Mouse (Mus musculus) cerebellum, postnatal 36 days (tissue): ENCODE results near the gene Ager.

Source experiments
- DNase-seq, 2 experiments: peaks; one replicate each; pipeline ENCODE4 v3.0.0; 2021 to 2022; ENCODE audit warnings: mixed read lengths in 2 of 2

Ager gene

DNA sequence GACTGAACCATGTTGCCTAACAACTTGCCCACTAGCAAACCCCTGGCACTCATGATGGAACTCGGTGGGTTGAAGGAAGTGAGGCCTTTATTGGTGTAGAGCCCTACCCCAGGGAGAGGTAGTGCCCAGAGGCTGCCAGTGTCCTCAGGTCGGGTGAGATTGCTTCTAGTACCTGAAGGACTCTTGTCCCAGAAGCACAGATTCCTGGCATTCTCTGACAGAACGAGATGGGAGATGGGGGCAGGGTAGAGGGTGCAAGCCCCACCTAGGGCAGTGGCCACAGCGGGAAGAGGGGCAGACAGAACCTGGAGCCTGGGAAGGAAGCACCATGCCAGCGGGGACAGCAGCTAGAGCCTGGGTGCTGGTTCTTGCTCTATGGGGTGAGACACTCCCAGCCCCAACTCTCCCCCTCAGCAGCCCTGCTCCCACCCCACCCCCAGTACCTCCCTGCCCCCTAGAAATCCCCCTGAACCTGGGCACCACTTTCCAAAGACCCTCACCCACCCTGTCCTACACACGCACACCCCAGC is at the start of gene Ager:
Ager (plus strand) TSS at position 297 of the 530 bp plus-strand sequence.
- DNase-seq: no peak

GRCm38 (mm10) chr17:34549156-34549555 is 48.5 kb upstream of the Ager start:
- no peak for DNase-seq

DNA sequence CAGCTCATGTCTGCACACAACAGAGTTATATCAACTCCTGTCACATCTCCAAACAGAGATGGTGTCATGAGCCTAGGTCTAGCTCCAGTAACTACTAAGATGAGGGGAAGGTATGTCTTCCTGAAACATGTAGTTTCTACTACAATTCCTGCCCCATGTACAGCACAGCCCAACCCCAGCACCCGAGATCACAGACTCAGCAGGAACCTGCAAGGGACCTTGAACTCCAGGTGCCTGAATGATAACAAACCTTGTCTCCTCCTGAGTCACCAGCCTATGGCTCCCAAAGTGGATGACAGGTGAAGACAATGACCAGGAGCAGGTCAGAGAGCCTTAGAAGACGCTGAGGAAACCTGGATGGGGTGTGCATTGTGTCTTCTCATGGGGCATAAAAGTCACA is 47.8 kb upstream of the Ager start:
- DNase-seq: no peak

DNA sequence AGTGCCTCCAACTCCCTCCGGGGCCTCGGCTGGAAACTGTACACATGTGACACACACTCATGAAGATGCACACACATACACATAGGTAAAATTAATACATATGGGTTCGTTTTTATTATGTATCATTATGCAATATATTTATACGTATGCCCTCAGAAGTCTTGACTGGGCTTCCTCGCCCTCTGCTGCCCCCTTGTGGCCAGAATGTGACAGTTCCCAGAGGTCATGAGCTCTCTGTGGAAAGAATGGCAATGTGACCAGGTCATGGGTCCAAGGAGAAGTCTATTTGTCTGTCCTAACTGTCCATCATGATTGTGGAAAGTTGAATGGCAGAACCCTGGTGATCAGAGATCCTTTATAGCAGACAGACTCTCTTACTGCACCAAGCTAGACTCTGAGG is 42.2 kb upstream of the Ager start:
- DNase-seq: peak; percentile 73 to 80

DNA sequence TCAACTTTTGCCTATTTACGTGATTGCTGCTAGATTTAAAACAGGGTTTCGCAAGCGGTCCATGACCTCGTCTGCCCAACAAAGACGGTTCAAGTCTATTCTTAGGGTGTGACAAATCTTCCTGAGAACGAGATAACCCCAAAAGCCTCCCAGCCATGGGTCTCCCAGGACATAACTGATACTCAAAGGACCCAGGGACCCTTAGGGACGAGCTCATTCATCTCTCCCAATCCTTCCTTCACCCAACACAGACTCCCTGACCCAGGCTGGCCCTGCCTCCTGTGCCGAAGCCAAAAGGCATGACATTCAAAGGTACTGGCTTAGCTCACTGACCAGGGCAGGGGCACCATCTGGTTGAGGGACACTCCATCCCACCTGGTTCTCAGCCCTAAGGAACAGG is 41.3 kb upstream of the Ager start:
- no peak for DNase-seq

GRCm38 (mm10) chr17:34557411-34557810 is 40.3 kb upstream of the Ager start:
- no peak for DNase-seq

DNA sequence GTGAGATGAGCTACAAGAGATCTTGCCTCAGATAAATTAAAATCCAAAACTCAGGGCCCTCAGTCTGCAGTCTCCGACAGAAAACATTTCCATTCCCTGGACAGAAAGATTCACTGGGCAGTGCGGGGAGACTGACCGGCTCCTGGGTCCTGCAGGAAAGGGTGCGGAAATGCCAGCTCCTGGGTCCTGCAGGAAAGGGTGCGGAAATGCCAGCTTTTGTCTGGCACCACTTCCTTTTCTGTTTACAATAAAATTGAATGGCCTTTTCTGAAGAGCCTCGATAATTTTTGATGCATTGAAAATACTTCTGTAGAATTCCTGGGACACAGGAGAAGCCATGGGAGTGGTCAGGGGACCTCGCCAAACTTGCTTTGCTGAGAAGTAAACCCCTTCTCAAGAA is 38.5 kb upstream of the Ager start:
- no peak for DNase-seq

DNA sequence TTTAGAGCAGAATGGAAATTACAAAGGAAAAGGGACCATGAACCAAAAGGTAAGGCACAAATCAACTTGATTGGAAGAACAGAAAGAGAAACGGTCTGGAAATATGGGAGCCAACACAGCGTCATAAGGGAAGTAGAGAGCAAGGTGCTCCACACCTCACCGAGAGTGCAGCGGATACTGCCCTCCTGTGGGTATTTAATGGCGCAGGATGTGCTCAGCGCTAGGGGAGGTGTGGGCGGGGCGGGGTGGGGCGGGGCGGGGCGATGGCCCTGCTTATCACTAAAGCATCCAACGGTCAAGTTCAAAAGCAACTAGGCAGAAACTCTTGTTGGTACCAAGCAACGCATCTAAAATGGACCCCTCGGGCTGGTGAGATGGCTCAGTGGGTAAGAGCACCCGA is 37.8 kb upstream of the Ager start:
- no peak for DNase-seq

DNA sequence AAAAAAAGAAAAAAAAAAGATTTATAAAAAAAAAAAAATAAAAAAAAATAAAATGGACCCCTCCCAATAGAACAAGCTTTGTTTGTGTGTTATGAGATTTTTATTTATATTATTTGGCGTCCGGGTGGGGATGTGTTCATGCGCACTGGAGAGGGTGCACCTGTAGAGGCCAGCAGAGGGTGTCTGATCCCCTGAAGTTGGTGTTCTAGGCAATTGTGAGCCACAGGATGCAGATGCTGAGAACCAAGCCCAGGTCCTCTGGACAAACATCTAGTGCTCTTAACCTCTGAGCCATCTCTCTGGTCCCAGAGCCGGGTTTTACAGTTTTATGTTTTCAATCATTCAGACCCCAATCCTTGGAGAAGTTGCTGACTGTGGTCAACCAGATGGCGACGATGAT is 37.2 kb upstream of the Ager start:
- no peak for DNase-seq

DNA sequence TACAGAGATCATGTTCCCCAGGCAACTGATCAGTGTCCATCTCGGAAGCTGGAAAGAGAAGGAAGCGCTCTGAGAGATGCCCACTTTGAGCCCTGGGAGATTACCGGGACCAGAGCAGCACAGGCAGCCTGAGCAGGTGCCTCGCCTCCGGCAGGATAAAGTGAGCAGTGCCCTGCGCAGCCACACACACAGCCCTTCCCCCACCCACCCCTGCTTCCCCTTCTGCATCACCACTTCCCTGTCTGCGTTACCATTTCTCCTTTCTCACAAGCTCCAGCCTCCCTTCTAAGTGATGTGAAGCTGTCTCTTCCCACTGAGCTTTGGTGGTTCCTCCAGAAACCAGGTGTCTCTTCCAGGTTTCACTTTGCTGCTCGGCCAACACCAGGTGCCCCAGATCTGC is 36.5 kb upstream of the Ager start:
- no peak for DNase-seq

GRCm38 (mm10) chr17:34562595-34562994 is 35.1 kb upstream of the Ager start:
- no peak for DNase-seq

- DNase-seq: no peak
Measured at GRCm38 (mm10) chr17:34563354-34563753, 34.3 kb upstream of the Ager start.

GRCm38 (mm10) chr17:34564003-34564421 is 33.6 kb upstream of the Ager start, which contains the start of gene Notch4:
Notch4 (plus strand) TSS chr17:34564268.
- DNase-seq: no peak

- DNase-seq: no peak
Measured at GRCm38 (mm10) chr17:34564796-34565195, 32.9 kb upstream of the Ager start.

DNA sequence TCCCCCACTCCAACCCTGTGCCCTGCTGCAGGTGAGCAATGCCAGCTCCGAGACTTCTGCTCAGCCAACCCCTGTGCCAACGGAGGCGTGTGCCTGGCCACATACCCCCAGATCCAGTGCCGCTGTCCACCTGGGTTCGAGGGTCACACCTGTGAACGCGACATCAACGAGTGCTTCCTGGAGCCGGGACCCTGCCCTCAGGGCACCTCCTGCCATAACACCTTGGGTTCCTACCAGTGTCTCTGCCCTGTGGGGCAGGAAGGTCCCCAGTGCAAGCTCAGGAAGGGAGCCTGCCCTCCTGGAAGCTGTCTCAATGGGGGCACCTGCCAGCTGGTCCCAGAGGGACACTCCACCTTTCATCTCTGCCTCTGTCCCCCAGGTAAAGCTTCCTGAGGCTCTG is 30.4 kb upstream of the Ager start:
- no peak for DNase-seq

GRCm38 (mm10) chr17:34568421-34568820 is 29.2 kb upstream of the Ager start:
- no peak for DNase-seq

DNA sequence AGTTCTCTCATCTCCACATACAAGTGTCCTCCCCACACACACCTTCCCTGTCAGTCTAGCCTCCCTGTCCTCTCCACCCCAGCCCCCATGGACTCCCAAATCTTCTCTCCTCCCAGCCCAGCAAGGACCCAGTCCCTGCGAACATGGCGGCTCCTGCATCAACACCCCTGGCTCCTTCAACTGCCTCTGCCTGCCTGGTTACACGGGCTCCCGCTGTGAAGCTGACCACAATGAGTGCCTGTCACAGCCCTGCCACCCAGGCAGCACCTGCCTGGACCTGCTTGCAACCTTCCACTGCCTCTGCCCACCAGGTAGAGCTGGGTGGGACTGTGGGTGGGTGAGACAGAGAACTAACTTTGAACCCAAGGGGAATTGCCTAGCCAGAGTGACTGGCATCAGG is 27.7 kb upstream of the Ager start:
- DNase-seq: no peak

DNA sequence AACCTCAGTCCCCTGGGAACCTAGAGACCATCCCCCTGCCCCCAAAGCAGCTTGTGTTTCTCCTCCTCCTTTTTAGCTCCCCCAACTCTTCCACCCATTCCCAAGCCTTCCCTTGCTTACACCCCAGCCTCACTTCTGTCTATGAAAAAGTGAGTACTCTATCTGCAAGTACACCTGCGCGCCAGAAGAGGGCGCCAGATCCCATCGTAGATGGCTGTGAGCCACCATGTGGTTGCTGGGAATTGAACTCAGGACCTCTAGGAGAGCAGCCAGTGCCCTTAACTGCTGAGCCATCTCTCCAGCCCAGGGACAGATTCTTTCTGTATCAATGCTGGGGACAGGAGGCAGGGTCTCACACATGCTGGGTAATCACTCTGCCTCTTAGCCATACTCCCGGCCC is 25.8 kb upstream of the Ager start:
- no peak for DNase-seq

DNA sequence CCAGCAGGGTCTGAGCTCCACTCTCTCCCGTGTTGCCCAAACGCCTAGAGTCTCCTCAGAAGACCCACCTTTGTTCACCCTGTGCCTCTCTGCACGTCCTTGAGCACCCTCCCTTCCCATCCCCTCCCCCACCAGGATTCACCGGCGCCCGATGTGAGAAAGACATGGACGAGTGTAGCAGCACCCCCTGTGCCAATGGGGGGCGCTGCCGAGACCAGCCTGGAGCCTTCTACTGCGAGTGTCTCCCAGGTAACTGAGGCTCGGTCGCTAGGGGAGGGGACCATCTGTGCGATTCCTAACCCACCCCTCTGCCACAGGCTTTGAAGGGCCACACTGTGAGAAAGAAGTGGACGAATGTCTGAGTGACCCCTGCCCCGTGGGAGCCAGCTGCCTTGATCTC is 25.3 kb upstream of the Ager start:
- no peak for DNase-seq

DNA sequence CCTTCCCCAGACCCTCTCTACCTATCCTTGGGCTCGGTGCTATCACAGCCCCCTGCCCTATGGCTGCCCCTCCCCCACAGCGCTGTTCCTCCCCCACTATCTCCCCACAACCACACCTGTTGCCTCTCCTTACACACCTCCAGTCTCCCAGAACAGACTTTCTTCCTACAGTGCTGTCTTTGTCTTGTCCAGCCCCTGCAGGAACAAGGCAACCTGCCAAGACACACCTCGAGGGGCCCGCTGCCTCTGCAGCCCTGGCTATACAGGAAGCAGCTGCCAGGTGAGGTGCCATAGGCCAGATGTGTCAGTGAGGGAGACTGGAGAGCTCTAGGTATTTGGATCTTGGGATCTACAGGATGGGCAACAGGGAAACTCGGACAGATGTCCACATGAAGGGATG is 21.1 kb upstream of the Ager start:
- no peak for DNase-seq

DNA sequence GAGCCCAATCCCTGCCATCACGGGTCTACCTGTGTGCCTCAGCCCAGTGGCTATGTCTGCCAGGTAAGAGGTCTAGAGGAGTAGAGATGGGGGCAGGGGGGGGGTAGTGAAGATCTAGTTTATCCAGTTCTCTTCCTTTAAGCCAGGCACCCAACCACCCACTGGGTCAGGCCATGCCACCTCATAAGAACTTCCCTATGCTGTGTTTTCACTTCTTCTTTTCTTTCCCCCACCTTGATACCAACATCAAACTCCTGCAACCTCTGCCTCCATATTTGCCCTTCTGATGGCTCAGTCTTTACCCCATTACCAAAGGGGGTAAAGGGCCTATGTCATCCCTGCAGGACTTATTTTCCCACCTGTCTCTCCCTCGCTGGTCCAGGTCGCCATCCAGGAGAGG is 19.6 kb upstream of the Ager start:
- no peak for DNase-seq

DNA sequence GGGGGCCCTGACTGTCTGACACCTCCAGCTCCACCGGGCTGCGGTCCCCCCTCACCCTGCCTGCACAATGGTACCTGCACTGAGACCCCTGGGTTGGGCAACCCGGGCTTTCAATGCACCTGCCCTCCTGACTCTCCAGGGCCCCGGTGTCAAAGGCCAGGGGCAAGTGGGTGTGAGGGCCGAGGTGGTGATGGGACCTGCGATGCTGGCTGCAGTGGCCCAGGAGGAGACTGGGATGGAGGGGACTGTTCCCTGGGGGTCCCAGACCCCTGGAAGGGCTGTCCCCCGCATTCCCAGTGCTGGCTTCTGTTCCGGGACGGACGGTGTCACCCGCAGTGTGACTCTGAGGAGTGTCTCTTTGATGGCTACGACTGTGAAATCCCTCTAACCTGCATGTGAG is 15.1 kb upstream of the Ager start:
- DNase-seq: no peak

- DNase-seq: no peak
Measured at GRCm38 (mm10) chr17:34583397-34583796, 14.3 kb upstream of the Ager start.

- no peak for DNase-seq
Measured at GRCm38 (mm10) chr17:34583819-34584218, 13.8 kb upstream of the Ager start.

- no peak for DNase-seq
Measured at GRCm38 (mm10) chr17:34585121-34585520, 12.5 kb upstream of the Ager start.
